Mouse (Mus musculus): ENCODE results near the gene Aagab.

Gene Aagab

DNA sequence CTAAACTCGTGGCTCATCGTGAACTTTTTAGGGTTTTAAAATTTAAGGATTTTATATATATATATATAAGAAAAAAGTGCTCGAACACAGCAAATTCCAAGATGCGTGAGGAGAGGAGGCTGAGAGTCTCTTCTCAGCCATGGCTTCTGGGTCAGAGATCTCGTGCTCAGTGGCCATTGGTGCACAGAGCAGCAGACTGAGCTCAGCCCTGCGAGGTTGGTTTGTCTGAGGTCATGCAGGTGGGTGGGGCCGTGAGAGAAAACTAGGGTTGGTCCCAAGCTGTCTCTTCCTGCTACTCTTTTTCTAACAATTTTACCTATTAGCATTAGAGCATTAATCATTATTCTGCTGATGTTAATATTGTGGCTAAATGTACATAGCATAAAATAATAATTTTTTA lies 30.9 kb downstream of the Aagab start:
- in situ Hi-C loops (cut with MboI; ENCODE audit: low pct_unique_long_range_greater_than_20kb in 1 of 2, low sequenced_read_pairs in 2 of 2, unreplicated experiment in 1 of 2), result no loop called here

DNA sequence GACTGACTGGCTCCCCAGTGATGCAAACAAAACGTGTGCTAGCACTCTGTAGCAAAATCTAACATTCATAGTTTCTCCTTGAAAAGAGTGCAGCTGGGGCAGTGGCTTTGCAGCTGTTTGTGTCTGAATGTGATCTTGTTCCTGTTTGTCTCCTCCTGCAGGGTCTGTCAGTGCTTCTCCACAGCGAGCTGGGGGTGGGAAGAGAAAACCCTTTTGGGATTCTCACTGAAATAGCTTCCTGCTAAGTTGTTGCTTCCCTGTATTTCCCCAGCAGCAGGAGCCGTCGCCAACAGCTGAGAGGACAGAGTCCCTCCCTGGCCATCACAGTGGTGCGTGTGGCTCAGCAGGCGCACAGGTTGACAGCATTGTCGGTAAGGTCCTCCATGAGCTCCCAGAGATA lies 33.7 kb downstream of the Aagab start:
- in situ Hi-C loops (cut with MboI; ENCODE audit: low pct_unique_long_range_greater_than_20kb in 1 of 2, low sequenced_read_pairs in 2 of 2, unreplicated experiment in 1 of 2), result no loop called here

DNA sequence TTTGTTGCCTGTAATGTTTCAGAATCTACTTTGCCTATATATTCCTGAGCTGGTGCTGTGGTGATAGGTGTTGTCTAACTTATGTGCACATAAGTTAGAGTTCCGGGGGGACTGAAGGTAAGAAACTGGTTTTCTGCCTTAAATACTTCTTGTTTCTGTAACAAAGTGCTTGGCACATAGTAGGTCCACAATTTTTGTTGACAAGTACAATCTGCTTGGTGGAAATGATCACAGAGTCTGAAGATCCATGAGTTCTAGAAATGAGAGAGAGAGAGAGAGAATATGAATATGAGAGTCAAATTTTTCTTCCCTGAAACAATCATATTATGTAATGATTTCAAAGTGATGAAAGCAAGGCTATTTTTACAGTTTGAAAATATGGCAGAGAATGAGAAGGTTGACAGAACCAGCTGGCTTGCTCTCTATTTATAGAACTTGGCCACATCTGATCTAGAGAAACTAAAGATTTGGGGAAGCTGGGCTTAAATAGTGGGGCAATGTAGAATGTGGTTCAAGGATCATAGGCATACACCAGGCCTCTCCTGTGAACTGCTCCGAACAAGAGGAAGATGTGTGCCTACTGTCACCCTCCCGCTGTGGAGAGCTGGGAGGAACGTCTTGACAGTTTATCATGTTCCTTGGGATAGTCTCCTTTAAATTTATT lies 39.7 kb downstream of the Aagab start:
- in situ Hi-C loops (cut with MboI; ENCODE audit: low pct_unique_long_range_greater_than_20kb in 1 of 2, low sequenced_read_pairs in 2 of 2, unreplicated experiment in 1 of 2), result no loop called here

GRCm38 (mm10) chr9:63644011-63644410 lies 41.6 kb downstream of the Aagab start:
- in situ Hi-C loops (cut with MboI; ENCODE audit: low pct_unique_long_range_greater_than_20kb in 1 of 2, low sequenced_read_pairs in 2 of 2, unreplicated experiment in 1 of 2), result no loop called here

DNA sequence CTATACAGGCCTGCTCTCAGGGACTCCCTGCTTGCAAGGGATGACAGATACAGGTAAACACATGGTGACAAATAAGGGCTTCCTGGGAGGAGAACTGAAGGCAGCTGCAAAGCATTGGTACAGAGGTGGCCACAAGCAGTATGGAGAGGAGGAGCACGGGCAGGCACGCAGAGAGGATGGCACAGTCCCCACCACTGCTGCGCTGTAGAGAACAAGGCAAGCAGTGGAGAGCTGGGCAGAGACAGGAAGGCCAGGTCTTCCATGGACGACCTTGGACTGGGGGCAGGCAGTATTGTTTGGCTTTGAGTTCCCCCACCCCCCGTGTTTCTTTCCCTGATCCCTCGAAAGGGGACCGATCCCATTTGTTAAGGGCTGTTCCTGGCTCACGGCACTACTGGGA lies 42.6 kb downstream of the Aagab start:
- in situ Hi-C loops (cut with MboI; ENCODE audit: low pct_unique_long_range_greater_than_20kb in 1 of 2, low sequenced_read_pairs in 2 of 2, unreplicated experiment in 1 of 2), result no loop called here

- in situ Hi-C loops (cut with MboI; ENCODE audit: low pct_unique_long_range_greater_than_20kb in 1 of 2, low sequenced_read_pairs in 2 of 2, unreplicated experiment in 1 of 2), result no loop called here
Measured at GRCm38 (mm10) chr9:63647581-63648519, 45.4 kb downstream of the Aagab start.

DNA sequence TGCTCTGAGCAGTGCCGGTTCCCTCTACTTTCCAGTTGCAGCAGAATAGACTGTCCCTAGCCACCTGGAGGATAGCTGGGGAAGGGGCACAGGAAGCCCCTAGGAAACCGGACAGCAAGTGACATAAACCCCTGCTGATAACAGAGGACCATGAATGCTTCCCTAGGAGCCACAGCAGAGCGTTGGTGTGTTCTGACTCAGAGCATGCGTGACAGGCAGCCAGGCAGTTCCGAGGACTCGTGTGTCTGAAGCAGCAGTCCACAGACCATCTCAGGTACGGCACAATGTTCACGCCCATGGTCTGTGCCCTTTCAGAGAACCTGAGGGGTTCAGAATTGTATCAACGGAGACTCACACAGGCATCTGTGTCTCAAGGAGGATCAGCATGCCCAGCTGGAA lies 46.1 kb downstream of the Aagab start:
- in situ Hi-C loops (cut with MboI; ENCODE audit: low pct_unique_long_range_greater_than_20kb in 1 of 2, low sequenced_read_pairs in 2 of 2, unreplicated experiment in 1 of 2), result no loop called here

DNA sequence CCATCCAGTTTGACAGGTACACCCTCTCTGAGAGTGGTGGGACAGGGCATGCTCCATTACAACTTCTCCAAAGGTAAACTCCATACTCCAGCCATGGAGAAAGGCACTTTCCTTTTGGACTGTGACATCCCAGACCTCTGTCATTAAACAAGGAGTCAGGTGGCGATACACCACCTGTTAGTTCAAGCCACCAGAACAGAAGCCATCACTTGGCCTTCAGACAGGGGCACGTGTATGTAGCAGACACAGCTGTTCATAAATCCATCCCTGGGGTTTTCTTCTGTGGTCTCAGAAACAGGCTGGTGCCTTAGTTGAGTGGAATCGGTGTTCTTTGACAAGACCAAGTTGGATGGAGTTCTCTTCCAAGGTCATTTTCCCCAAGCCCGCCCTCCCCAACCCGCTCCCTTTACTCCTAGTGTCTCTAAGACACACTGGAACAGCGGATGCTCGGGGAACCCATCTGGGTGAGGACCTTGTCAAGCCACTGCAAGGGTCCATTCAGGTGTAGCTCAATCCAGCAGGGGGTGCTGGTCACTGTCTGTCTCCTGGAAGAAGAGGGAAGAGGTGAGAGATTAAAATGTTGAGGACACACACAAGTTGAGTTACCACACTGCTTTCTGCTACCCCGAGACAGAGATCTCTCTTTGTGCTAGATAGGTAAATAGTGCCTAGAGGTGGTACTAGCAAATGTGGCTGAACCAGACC lies 47.5 kb downstream of the Aagab start:
- in situ Hi-C loops (cut with MboI; ENCODE audit: low pct_unique_long_range_greater_than_20kb in 1 of 2, low sequenced_read_pairs in 2 of 2, unreplicated experiment in 1 of 2), result loop anchor here in 1 of 2 experiments (5.0 kb wide), 1 partner anchor 192 kb away; no protein-coding TSS in a partner anchor

DNA sequence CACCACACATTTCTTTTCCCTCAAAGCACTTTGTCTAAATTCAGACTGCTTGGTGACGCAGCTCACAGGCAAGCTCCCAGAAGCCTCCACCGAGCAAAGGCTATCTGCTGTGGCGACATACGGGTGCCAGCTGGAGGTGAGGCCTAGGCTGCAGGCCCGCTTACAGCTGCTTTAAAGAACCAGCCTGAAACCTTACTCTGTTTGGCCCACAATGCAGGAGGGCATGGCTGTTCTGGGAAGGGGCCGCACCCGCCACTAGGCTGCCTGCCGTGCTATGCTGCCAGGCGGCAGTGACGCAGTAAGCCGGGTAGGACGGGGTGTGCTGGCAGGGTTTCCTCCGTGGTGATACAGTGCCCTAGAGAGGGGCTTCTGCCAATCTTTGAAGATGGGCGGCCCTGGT lies 48.4 kb downstream of the Aagab start:
- in situ Hi-C loops (cut with MboI; ENCODE audit: low pct_unique_long_range_greater_than_20kb in 1 of 2, low sequenced_read_pairs in 2 of 2, unreplicated experiment in 1 of 2), result loop anchor here in 1 of 2 experiments (5.0 kb wide), 1 partner anchor 191 kb away; no protein-coding TSS in a partner anchor

- in situ Hi-C loops (cut with MboI; ENCODE audit: low pct_unique_long_range_greater_than_20kb in 1 of 2, low sequenced_read_pairs in 2 of 2, unreplicated experiment in 1 of 2), result loop anchor here in 1 of 2 experiments (5.0 kb wide), 1 partner anchor 191 kb away; no protein-coding TSS in a partner anchor
Measured at GRCm38 (mm10) chr9:63651594-63651993, 49.1 kb downstream of the Aagab start.

- in situ Hi-C loops (cut with MboI; ENCODE audit: low pct_unique_long_range_greater_than_20kb in 1 of 2, low sequenced_read_pairs in 2 of 2, unreplicated experiment in 1 of 2), result loop anchor here in 1 of 2 experiments (5.0 kb wide), 1 partner anchor 189 kb away; no protein-coding TSS in a partner anchor
Measured at GRCm38 (mm10) chr9:63653666-63654065, 51.2 kb downstream of the Aagab start.

DNA sequence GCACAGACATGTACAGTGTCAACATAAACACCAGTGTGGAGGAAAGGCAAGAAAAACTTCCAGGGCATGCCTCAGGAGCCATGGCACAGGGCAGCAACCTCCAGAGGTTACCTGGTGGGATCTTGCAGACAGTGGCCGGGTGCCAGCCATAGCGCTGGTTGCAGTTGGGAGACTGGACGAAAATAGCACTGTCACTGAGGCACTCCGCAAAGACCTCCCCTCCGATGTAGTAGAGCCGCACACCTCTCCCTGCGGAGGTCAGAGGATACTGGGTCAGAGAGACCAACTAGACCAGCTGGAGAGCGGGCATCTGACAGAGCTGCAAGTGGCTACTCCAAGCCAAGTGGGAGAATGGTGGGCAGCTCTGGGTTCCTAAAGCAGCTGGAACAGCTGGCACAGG lies 52.1 kb downstream of the Aagab start:
- in situ Hi-C loops (cut with MboI; ENCODE audit: low pct_unique_long_range_greater_than_20kb in 1 of 2, low sequenced_read_pairs in 2 of 2, unreplicated experiment in 1 of 2), result loop anchor here in 1 of 2 experiments (5.0 kb wide), 1 partner anchor 188 kb away; no protein-coding TSS in a partner anchor

DNA sequence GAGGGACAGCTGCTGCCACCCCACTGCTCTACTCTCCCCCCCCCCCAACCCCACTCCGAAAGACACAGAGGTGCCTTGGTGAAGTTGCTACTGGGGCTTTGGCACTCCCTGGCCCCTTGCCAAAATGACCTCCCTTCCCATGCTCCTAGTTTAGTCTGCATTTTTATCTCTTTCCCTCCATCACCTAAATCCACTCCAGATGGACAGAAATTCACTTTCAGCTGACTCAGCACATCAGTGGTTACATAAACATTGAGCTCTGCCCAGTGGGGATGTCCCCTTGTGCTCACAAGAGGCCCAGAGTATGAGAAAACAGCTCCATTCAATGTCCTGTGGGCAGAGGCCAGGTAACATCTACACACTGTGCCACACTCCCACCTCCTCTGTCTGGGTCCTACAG lies 52.6 kb downstream of the Aagab start:
- in situ Hi-C loops (cut with MboI; ENCODE audit: low pct_unique_long_range_greater_than_20kb in 1 of 2, low sequenced_read_pairs in 2 of 2, unreplicated experiment in 1 of 2), result no loop called here

DNA sequence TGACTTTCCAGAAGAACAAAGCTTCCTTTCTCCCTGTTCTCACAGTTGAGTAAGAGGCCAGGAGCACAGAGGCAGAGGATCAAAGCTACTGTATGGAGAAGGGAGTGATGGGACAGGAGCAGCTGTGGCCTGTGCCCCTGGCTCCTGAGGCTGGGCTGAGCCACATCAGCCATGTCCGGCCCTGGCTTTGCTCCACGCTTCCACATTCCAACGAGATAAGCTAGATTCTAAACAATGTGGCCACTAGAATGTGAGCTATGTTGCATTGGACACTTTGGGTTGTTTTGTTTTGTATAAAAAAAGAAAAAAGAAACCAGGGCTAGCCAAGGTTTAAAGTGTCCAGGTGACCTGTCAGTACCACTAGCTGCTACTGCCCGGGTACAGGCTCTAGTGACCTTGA lies 54.7 kb downstream of the Aagab start:
- in situ Hi-C loops (cut with MboI; ENCODE audit: low pct_unique_long_range_greater_than_20kb in 1 of 2, low sequenced_read_pairs in 2 of 2, unreplicated experiment in 1 of 2), result no loop called here

DNA sequence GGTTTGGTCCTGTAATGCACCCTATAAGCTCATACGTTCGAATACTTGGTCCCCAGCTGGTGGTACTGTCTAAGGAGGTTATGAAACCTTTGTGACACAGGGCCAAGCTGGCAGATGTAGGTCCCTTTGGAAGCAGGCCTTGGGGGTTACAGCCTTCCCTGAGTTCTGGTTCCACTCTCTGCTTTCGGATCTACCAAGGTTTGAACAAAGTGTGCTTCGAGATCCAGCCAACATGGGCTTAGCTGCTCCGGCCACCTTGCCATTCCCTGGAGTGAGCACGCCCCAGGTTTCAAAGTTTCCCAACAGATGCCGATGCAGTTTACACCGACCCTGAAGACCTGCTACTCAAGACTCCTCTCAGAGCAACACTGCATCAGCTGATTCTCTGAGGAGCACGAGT lies 56.0 kb downstream of the Aagab start:
- in situ Hi-C loops (cut with MboI; ENCODE audit: low pct_unique_long_range_greater_than_20kb in 1 of 2, low sequenced_read_pairs in 2 of 2, unreplicated experiment in 1 of 2), result no loop called here

GRCm38 (mm10) chr9:63658970-63659371 lies 56.5 kb downstream of the Aagab start:
- in situ Hi-C loops (cut with MboI; ENCODE audit: low pct_unique_long_range_greater_than_20kb in 1 of 2, low sequenced_read_pairs in 2 of 2, unreplicated experiment in 1 of 2), result no loop called here

- in situ Hi-C loops (cut with MboI; ENCODE audit: low pct_unique_long_range_greater_than_20kb in 1 of 2, low sequenced_read_pairs in 2 of 2, unreplicated experiment in 1 of 2), result no loop called here
Measured at GRCm38 (mm10) chr9:63660061-63660460, 57.6 kb downstream of the Aagab start.

- in situ Hi-C loops (cut with MboI; ENCODE audit: low pct_unique_long_range_greater_than_20kb in 1 of 2, low sequenced_read_pairs in 2 of 2, unreplicated experiment in 1 of 2), result no loop called here
Measured at GRCm38 (mm10) chr9:63660691-63661090, 58.2 kb downstream of the Aagab start.

DNA sequence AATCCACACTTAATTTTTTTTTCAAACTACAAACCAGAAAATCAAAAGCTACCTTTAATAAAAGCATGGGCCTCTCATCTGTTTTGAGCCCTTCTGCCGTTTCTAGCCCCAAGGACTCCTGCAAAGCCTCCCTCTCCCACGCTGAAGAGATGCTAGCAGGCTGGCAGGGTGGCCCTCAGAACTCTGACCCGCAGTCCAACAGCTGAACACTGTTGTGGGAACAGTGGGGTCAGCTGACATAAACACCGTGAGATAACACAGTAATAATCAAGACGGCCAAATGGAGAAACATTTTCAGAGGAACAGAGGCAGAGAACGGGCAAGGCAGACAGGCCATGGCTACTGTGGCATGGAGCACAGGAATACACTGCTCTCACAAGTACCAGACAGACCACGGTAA lies 60.3 kb downstream of the Aagab start:
- in situ Hi-C loops (cut with MboI; ENCODE audit: low pct_unique_long_range_greater_than_20kb in 1 of 2, low sequenced_read_pairs in 2 of 2, unreplicated experiment in 1 of 2), result no loop called here

Measured in mouse embryonic stem cell (cell line).